Mouse (Mus musculus) C2C12 (cell line): Measurements from ENCODE around the gene Ticam1. TPM values are rescaled to one million over a fixed set of nuclear protein-coding genes. Genes with fewer than 3 reads are reported as not detected.

ENCODE experiments used
- H3K27me3 ChIP-seq: one replicate; pipeline ENCODE4 v1.6.1; 2011; ENCODE audit not compliant: control insufficient read depth, insufficient read depth, insufficient read length
- H3K36me3 ChIP-seq: one replicate; pipeline ENCODE4 v1.6.1; 2011; ENCODE audit not compliant: control insufficient read depth, insufficient read depth
- H3K4me3 ChIP-seq: one replicate; pipeline ENCODE4 v1.5.1; 2011; ENCODE audit warnings: mild to moderate bottlenecking, control low read depth; ENCODE audit not compliant: poor library complexity, insufficient read depth, severe bottlenecking
- H3K79me2 ChIP-seq: one replicate; pipeline ENCODE4 v1.6.1; 2011; ENCODE audit not compliant: control insufficient read depth, insufficient read depth
- H3K79me3 ChIP-seq: one replicate; pipeline ENCODE4 v1.6.1; 2011; ENCODE audit warnings: low read depth, control low read depth
- H3ac ChIP-seq: one replicate; pipeline ENCODE3; 2011; ENCODE audit warnings: low read depth; ENCODE audit not compliant: control insufficient read depth, insufficient read length
- CEBPB ChIP-seq: IDR thresholded peaks from one replicate; pipeline ENCODE4 v1.6.1; 2011; ENCODE audit warnings: low read depth, mild to moderate bottlenecking, control low read depth, moderate library complexity
- CTCF ChIP-seq: IDR thresholded peaks from one replicate; pipeline ENCODE4 v1.5.1; 2011; ENCODE audit not compliant: control insufficient read depth, insufficient read depth, insufficient read length
- FOSL1 ChIP-seq: IDR thresholded peaks from one replicate; pipeline ENCODE4 v1.8.0; 2011; ENCODE audit warnings: mild to moderate bottlenecking, low read length; ENCODE audit not compliant: poor library complexity, insufficient read depth, severe bottlenecking
- MAX ChIP-seq: IDR thresholded peaks from one replicate; pipeline ENCODE4 v1.6.1; 2011; ENCODE audit warnings: mild to moderate bottlenecking, control low read depth
- MYOD1 ChIP-seq: IDR thresholded peaks from one replicate; pipeline ENCODE4 v1.6.1; 2011; ENCODE audit warnings: low read depth; ENCODE audit not compliant: control insufficient read depth, insufficient read length
- MYOG ChIP-seq: IDR thresholded peaks from one replicate; pipeline ENCODE4 v1.6.1; 2011; ENCODE audit not compliant: control insufficient read depth, insufficient read length; ENCODE audit errors: extremely low read depth
- USF1 ChIP-seq: IDR thresholded peaks from one replicate; pipeline ENCODE4 v1.6.1; 2011; ENCODE audit warnings: low read depth, mild to moderate bottlenecking, control low read depth, moderate library complexity
- polyA plus RNA-seq: library from polyadenylated mRNA; unstranded; fragments of >200 nt; fragmentation: generic; extraction: Trizol; gene quantifications from one replicate; pipeline ENCODE4 v1.2.1, GENCODE M21; 2012; ENCODE audit warnings: missing spikeins

Ticam1 gene
- polyA plus RNA-seq, 1 experiment: 5.8 TPM

- H3K27me3 ChIP-seq: no peaks in the 10 kb centered on the region
- peak overlapping the region; percentile 69 for H3ac ChIP-seq
- no peak for TF ChIP-seq MYOD1
- TF ChIP-seq MYOG: no peak
- no peak for TF ChIP-seq USF1
- TF ChIP-seq CTCF: no peak
- no peak for TF ChIP-seq CEBPB
- no peak for TF ChIP-seq FOSL1
- no peak for TF ChIP-seq MAX
- peaks cover 39% of the 10 kb centered on the region for H3K36me3 ChIP-seq
- peak overlapping the region; percentile 57 for H3K4me3 ChIP-seq
- H3K79me3 ChIP-seq: peaks cover 39% of the 10 kb centered on the region
- peaks cover 57% of the 10 kb centered on the region for H3K79me2 ChIP-seq
Measured at GRCm38 (mm10) chr17:56257181-56257894, 19.2 kb downstream of the Ticam1 start.

DNA sequence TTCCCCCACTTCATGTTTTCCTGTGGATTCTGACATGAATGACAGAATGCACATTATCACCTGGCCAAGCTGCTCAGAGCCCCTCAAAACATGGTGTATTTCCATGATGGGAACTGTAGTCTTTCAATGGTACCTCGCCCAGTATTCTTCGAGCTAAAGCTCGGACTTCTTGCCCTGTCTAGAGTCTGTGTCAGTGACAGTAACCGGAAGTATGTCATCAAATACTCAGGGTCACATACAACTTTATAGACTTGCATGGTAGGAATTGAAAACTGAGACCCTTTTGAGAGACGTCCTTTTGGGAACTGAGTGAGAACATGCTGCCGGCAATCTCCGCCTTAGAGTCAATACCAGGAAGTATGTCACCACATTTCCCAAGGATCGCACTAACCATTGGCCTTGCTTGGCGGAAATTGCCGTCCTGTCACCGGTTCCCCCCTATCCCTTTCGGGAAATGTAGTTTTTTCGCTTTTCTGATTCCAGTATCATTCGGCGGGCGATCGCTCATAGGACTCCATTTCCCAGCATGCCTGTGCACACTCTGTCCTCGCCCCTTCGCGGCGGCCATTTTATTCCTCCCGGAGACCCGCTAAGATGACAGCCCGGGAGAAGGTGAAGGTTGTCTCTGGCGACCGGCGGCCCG lies 20.2 kb downstream of the Ticam1 start, which contains the start of gene Fem1a:
Gene Fem1a, plus strand, starts transcription at position 572 of the 643 bp plus-strand sequence.
- Histone ChIP-seq H3K79me2 (peaks cover 48% of the 10 kb centered on the region), H3K79me3 (peaks cover 36% of the 10 kb centered on the region), H3K4me3 (peak within 1 kb of the TSS; percentile 57), H3ac (peak within 1 kb of the TSS; percentile 70), H3K36me3 (peaks cover 31% of the 10 kb centered on the region), H3K27me3 (no peaks in the 10 kb centered on the region)
- TF ChIP-seq CEBPB (no peak), MYOG (no peak), USF1 (peak; percentile 21)

- H3K36me3 ChIP-seq: peaks cover 26% of the 10 kb centered on the region
- peaks cover 42% of the 10 kb centered on the region for H3K79me2 ChIP-seq
- H3K79me3 ChIP-seq: peaks cover 33% of the 10 kb centered on the region
- H3K4me3 ChIP-seq: peak overlapping the region; percentile 57
- H3ac ChIP-seq: peak overlapping the region; percentile 70
- no peak for TF ChIP-seq MYOG
- TF ChIP-seq USF1: no peak
- TF ChIP-seq MAX: peak; percentile 85
- no peak for TF ChIP-seq MYOD1
- peak; percentile 93 for TF ChIP-seq CTCF
- H3K27me3 ChIP-seq: no peaks in the 10 kb centered on the region
Measured at GRCm38 (mm10) chr17:56255863-56256238, 20.7 kb downstream of the Ticam1 start.

- peaks cover 22% of the 10 kb centered on the region for H3K36me3 ChIP-seq
- peaks cover 30% of the 10 kb centered on the region for H3K79me3 ChIP-seq
- no peaks in the 10 kb centered on the region for H3K27me3 ChIP-seq
- TF ChIP-seq MYOG (no peak), MAX (no peak), MYOD1 (no peak), USF1 (no peak), CTCF (no peak), FOSL1 (no peak), CEBPB (no peak)
- peaks cover 38% of the 10 kb centered on the region for H3K79me2 ChIP-seq
- no peak overlapping the region for H3K4me3 ChIP-seq
- H3ac ChIP-seq: no peak overlapping the region
Measured at GRCm38 (mm10) chr17:56255429-56255828, 21.2 kb downstream of the Ticam1 start.

- no peak for TF ChIP-seq CTCF
- no peak for TF ChIP-seq MYOD1
- no peak for TF ChIP-seq CEBPB
- TF ChIP-seq MYOG: no peak
- TF ChIP-seq MAX: no peak
- Histone ChIP-seq H3K27me3 (no peaks in the 10 kb centered on the region), H3K79me2 (peaks cover 31% of the 10 kb centered on the region), H3K36me3 (peaks cover 15% of the 10 kb centered on the region), H3ac (no peak overlapping the region), H3K4me3 (no peak overlapping the region), H3K79me3 (peaks cover 24% of the 10 kb centered on the region)
Measured at GRCm38 (mm10) chr17:56254695-56255094, 21.9 kb downstream of the Ticam1 start.

- Histone ChIP-seq H3K79me3 (no peaks in the 10 kb centered on the region), H3K36me3 (no peaks in the 10 kb centered on the region), H3K79me2 (no peaks in the 10 kb centered on the region), H3ac (no peak overlapping the region), H3K27me3 (peaks cover 24% of the 10 kb centered on the region), H3K4me3 (no peak overlapping the region)
- peak; percentile 20 for TF ChIP-seq CTCF
- TF ChIP-seq CEBPB: no peak
Measured at GRCm38 (mm10) chr17:56251136-56251829, 25.3 kb downstream of the Ticam1 start.
